Comparison of ENCODE assay signal across 8 mouse cellular contexts in the genomic region with DNA sequence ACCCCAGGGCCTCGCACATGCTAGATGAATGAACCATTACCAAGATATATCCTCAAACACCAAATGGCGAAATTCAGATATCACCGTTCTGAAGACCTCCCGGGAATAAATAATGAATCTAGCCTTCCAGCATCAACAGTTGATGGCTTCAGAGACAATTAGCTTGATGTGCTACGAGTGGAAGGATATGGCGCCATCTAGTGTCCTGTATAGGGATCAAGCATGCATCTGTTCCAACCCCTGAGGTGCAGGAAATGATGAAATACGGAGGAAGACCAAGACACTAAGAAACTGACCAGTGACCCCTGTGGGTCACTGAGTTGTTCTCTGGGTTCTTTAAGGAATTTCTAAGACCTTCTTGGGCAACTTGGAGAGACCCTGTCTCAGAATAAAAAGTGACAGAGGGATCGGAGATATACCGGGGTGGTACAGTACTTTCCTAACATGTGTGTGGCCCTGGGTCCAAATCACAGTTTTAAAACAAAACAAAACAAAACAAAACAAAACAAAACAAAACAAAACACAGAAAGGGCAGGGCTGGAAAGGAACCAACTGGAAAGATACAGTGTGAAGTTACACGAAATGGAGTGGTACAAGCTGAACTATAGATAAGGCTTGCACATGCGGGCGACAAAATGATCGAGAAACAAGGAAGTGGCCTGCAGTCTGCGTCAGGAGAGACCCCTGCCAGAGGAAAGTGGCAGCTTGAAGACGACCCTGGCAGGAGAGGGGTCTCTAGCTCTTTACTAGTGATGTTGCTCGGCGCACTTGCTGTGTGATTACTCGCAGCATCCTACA. TPM values are rescaled to one million over a fixed set of nuclear protein-coding genes. Genes with fewer than 3 reads are reported as not detected.
DNase-seq lines count a peak whose midpoint lies in the region; ATAC-seq and TF ChIP-seq lines count a peak whose summit lies in the region.

No protein-coding gene starts in this region.

- no peak overlapping the region for H3K9ac ChIP-seq in intestine, postnatal 0 days (ENCODE audit: low read depth, low read length)
- no peak overlapping the region for H3K9ac ChIP-seq in limb, embryonic 11.5 days (ENCODE audit: low read length)
- no peak overlapping the region for H3K9ac ChIP-seq in midbrain, embryonic 15.5 days

- ATAC-seq in intestine, postnatal 0 days, result no peak
- ATAC-seq in limb, embryonic 11.5 days (ENCODE audit: insufficient number of reproducible peaks, low FRiP score, low TSS enrichment, low read depth), result no peak
- ATAC-seq in midbrain, embryonic 15.5 days (replicated peaks), result peak; percentile 70; the same call in 1 of the 2 replicates

- peak; percentile 97 for TF ChIP-seq CTCF in intestine, postnatal 0 days (IDR thresholded peaks at IDR 0.05; ENCODE audit: low read depth)
- peak; percentile 44; the same call in 1 of the 2 replicates for TF ChIP-seq CTCF in testis, adult 2 months (IDR thresholded peaks at IDR 0.05; ENCODE audit: control insufficient read depth, insufficient read depth, insufficient replicate concordance, low read depth, low read length)

- no peak overlapping the region for H3K4me3 ChIP-seq in intestine, postnatal 0 days (ENCODE audit: low read depth, low read length)
- no peak overlapping the region for H3K4me3 ChIP-seq in limb, embryonic 11.5 days (ENCODE audit: low read depth, low read length)
- no peak overlapping the region for H3K4me3 ChIP-seq in midbrain, embryonic 15.5 days
- H3K4me3 ChIP-seq in testis, adult 2 months (ENCODE audit: control insufficient read depth, low read depth, low read length), result no peak overlapping the region

- no peaks in the 10 kb centered on the region for H3K36me3 ChIP-seq in intestine, postnatal 0 days (ENCODE audit: control insufficient read depth, insufficient read depth)
- no peaks in the 10 kb centered on the region for H3K36me3 ChIP-seq in limb, embryonic 11.5 days (ENCODE audit: control insufficient read depth, insufficient read depth, low read length)
- H3K36me3 ChIP-seq in midbrain, embryonic 15.5 days (replicated peaks), result no peaks in the 10 kb centered on the region
- H3K36me3 ChIP-seq in testis, adult 2 months (ENCODE audit: control insufficient read depth, insufficient read depth, low read length), result no peaks in the 10 kb centered on the region

- H3K4me1 ChIP-seq in intestine, postnatal 0 days (replicated peaks; ENCODE audit: control insufficient read depth, insufficient read depth, low read length), result no peaks in the 10 kb centered on the region
- H3K4me1 ChIP-seq in limb, embryonic 11.5 days (ENCODE audit: control insufficient read depth, insufficient read depth, low read length), result no peaks in the 10 kb centered on the region
- H3K4me1 ChIP-seq in midbrain, embryonic 15.5 days, result peaks cover 5% of the 10 kb centered on the region; the same call in 1 of the 2 replicates
- H3K4me1 ChIP-seq in testis, adult 2 months (ENCODE audit: control insufficient read depth, insufficient read depth, low read length), result no peaks in the 10 kb centered on the region

- H3K27ac ChIP-seq in intestine, postnatal 0 days (ENCODE audit: low read depth, low read length), result no peak overlapping the region
- H3K27ac ChIP-seq in limb, embryonic 11.5 days (replicated peaks; ENCODE audit: low read depth, low read length), result no peak overlapping the region
- no peak overlapping the region for H3K27ac ChIP-seq in midbrain, embryonic 15.5 days
- H3K27ac ChIP-seq in testis, adult 2 months (ENCODE audit: control insufficient read depth, insufficient read depth, low read depth, low read length), result no peak overlapping the region

- TF ChIP-seq POLR2A in testis, adult 2 months (IDR thresholded peaks at IDR 0.05; ENCODE audit: control insufficient read depth, low read depth, low read length), result no peak

- H3K9me3 ChIP-seq in intestine, postnatal 0 days (ENCODE audit: control insufficient read depth), result no peaks in the 10 kb centered on the region
- H3K9me3 ChIP-seq in limb, embryonic 11.5 days (ENCODE audit: control insufficient read depth, low read length), result no peaks in the 10 kb centered on the region
- H3K9me3 ChIP-seq in midbrain, embryonic 15.5 days, result no peaks in the 10 kb centered on the region

- H3K4me2 ChIP-seq in intestine, postnatal 0 days (replicated peaks; ENCODE audit: low read depth), result no peak overlapping the region
- H3K4me2 ChIP-seq in limb, embryonic 11.5 days (ENCODE audit: low read depth, severe bottlenecking), result no peak overlapping the region
- H3K4me2 ChIP-seq in midbrain, embryonic 15.5 days, result peak overlapping the region; percentile 35

- peak; percentile 54 to 61 for DNase-seq in urinary bladder, postnatal 36 days (ENCODE audit: low spot score in 2 of 2)
- DNase-seq in urinary bladder, adult 18-20 months (ENCODE audit: low spot score in 2 of 2), result no peak
- peak; percentile 68 for DNase-seq in cerebellum, adult 9-11 months
- peak; percentile 63 to 90 for DNase-seq in frontal cortex, adult 2 months (ENCODE audit: extremely low spot score in 1 of 2, low spot score in 1 of 2)
- peak; percentile 68 for DNase-seq in limb, embryonic 11.5 days (ENCODE audit: low spot score)

- H3K27me3 ChIP-seq in intestine, postnatal 0 days (replicated peaks; ENCODE audit: control insufficient read depth, insufficient read depth, low read length), result no peaks in the 10 kb centered on the region
- no peaks in the 10 kb centered on the region for H3K27me3 ChIP-seq in limb, embryonic 11.5 days (ENCODE audit: control insufficient read depth, insufficient read depth, low read length)
- H3K27me3 ChIP-seq in midbrain, embryonic 15.5 days (replicated peaks), result no peaks in the 10 kb centered on the region
- no peaks in the 10 kb centered on the region for H3K27me3 ChIP-seq in testis, adult 2 months (ENCODE audit: control insufficient read depth, insufficient read depth, low read length)

- 51% methylated on average over 18 of the region's 18 CpGs for WGBS in intestine, postnatal 0 days
- WGBS in limb, embryonic 11.5 days, result 50% methylated on average over 18 of the region's 18 CpGs
- WGBS in midbrain, embryonic 15.5 days, result 52% methylated on average over 18 of the region's 18 CpGs

RNA-seq across cellular contexts. Expression of a gene that starts 6.5 kb away (rescaled TPM):
- 94.3 and 106 TPM in 2 replicates for polyA plus RNA-seq in frontal cortex, adult 2 months (2012; rRNA removed)
- polyA plus RNA-seq in intestine, postnatal 0 days (2015; fragmentation: Nextera tagmentation; extraction: Ambion mirVana), result 21.2 and 22.5 TPM in 2 replicates
- 12.4 and 13.5 TPM in 2 replicates for polyA plus RNA-seq in limb, embryonic 11.5 days (2014; fragmentation: Nextera tagmentation; extraction: Ambion mirVana)
- polyA plus RNA-seq in midbrain, embryonic 15.5 days (2015; fragmentation: Nextera tagmentation; extraction: Ambion mirVana), result 158 and 159 TPM in 2 replicates
- 0.53 and 2.4 TPM in 2 replicates for polyA plus RNA-seq in testis, adult 2 months (2012; rRNA removed)

Comparison
In these comparisons a context has a peak if more than half of its experiments do, and no peak if none do; other contexts are left out.
1. DNase-seq: peak in urinary bladder, postnatal 36 days (2 of 2), cerebellum, adult 9-11 months (single experiment), frontal cortex, adult 2 months (2 of 2) and limb, embryonic 11.5 days (single experiment); none in urinary bladder, adult 18-20 months (0 of 2).